Mouse (Mus musculus) adrenal gland, postnatal 36 days (tissue): ENCODE measurements around the gene Olfr1414. TPM values are rescaled to one million over a fixed set of nuclear protein-coding genes. Genes with fewer than 3 reads are reported as not detected.
"Not testable (repeated sequence)": the region's sequence is repeated elsewhere in the genome, so short reads cannot be mapped to it uniquely, and the experiment has no call there.

Experiments
- DNase-seq, 2 experiments: peaks; one replicate each; pipeline ENCODE4 v3.0.0; 2021; ENCODE audit warnings: mixed read lengths in 1 of 2
- long read RNA-seq, 2 experiments: library from polyadenylated mRNA; stranded (forward); transcript quantifications; one replicate each; pipeline ENCODE4 v2.0.0; 2021; ENCODE audit warnings: borderline sequencing depth in 2 of 2
- microRNA-seq: library from miRNA; unstranded; fragments of <30 nt; microRNA quantifications from one replicate; pipeline ENCODE4 v1.2.0, GENCODE M21; 2021
- total RNA-seq, 2 experiments: library from RNA; stranded (reverse); gene quantifications; 2 replicates each; pipeline ENCODE4 v1.2.3; 2021

Olfr1414 gene
- under 1 TPM in 1 of 2 experiments, not detected in 1; 0.10 TPM for total RNA-seq
- long read RNA-seq, experiment 1: 0 reads
- long read RNA-seq, experiment 2: 0 reads

DNA sequence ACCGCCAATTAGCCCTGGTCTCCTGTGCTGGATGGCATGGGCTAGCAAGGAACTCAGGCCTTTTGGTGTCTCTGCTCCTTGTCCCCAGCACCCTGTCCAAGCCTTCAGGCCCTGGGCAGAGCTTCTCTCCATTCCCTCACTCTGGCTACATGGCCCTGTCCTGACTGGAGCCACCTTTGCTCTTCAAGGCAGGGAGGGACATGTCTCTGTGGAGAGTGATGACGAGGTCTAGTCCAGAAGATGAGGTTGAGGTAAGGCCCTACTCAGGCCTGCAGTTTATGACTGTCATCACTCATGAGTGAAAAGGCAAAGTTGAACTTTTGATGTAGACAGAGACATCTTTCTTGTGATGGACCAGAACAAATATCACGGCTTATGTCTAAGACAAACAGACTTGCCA, at the start of gene Olfr1414:
TSS of gene Olfr1414 (minus strand) at position 101 of the 400 bp plus-strand sequence.
- DNase-seq: no peak

DNA sequence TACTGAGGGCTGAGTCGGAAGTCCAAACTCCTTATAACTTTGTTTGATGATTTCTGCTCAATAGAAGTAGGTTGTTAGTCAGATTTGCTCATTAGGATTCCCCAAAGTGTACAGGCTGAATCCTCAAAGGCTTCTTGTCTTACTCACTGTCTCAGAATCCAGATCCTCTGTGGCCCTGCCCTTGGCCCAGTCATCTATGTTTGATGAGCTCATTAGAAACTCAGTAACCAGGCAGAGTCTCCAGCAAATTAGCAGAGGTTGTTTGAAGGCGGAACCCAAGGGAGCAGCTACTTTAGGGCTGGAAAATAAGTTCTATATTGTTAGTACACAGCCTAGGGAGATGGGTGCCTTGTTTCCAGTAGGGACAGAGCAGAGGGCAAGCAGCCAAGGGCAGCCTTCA, 27.5 kb upstream of the Olfr1414 start:
- DNase-seq: peak; percentile 13 to 22

DNA sequence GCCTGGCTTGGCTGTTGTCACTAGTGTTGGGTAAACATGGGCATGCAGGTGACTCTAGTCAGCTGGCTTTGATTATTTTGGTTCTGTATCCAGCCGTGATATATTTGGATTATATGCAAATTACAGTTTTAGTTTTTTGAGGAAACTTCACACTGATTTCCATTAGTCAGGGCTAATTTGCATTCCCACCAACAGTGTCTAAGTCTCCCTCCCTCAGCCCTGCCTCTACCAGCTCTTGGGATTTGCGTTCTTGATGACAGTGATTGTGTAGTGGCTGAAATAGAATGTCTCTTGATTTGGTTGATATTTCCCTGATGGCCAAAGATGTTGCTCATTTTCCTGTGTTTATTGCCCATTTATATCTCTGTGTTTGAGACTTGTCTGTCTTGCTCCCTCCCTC, 20.6 kb upstream of the Olfr1414 start:
- DNase-seq: no peak

DNA sequence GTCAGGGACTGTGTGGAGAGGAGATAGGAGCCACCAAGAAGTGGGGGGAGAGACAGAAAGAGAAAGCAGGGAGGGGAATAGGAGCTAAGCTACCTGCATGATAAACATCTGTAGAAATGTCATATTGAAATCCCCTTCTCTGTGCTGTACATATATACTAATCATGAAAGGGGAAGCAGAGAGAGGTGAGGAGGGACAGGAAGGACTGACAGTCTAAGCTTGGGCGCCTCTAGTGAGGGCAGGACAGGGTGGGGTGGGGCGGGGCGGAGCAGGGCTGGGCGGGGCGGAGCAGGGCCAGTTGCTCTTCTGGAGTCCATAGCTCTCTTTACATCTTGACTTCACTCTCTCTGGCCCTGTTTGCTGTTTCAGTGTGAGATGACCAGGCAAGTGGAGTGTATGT, 18.5 kb upstream of the Olfr1414 start:
- DNase-seq: no peak

DNA sequence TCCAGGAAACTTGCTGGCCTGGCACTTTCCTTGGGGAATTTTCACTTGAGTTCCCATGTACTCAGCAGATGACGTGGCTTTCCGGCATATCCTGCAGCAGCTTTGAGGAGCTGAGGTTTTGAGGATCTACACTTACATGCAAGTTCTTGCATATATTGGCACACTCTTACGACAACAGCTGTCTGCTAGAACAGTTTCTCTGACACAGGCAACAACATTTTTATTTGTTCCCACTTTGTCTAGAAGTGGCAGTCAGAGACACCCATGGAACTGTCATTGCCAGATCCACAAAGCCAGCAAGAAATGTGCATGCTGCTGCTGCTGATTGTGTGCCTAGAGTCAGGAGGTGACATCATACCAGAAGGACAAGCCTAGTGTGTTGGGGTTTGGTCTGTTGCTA, 5.3 kb upstream of the Olfr1414 start:
- no peak for DNase-seq

DNA sequence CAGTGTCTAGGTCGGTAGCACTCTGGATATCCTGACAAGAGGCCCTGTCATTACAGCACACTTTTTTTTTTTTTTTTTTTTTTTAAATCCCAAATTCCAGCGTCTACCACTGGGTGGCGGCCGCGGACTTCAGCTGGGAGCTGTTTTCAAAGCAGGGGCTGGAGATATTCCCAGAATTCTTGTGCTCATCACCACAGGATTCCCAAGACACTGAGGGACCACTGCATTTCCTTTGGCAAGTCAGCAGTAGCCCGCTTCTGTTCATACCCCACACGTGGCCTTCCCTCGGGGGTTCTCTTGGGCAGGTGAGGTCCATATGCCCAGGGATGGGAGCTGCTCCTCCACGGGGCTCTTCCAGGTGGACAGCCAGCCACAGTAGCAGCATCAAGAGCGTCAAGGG, 2.9 kb upstream of the Olfr1414 start:
- peak; percentile 25 to 50 for DNase-seq

DNA sequence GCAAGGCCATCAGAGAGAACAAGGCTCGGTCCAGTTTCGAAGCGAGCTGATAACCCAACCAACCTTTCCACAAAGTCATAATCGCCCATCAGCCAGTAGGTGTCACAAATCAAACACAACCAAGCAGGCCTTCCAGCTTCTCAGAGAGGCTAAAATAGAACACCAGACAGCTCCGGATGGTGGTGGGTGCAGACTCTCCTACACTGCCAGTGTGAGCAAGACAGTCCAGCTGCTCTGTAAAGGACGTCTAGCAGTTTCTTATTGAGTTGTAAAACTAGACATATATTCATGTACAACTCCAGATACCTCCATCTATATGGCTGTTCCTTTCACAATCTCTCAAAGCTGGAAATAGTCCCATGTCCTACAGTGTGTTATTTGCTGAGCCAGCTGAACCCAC, 585 bp upstream of the Olfr1414 start:
- DNase-seq: no peak

DNA sequence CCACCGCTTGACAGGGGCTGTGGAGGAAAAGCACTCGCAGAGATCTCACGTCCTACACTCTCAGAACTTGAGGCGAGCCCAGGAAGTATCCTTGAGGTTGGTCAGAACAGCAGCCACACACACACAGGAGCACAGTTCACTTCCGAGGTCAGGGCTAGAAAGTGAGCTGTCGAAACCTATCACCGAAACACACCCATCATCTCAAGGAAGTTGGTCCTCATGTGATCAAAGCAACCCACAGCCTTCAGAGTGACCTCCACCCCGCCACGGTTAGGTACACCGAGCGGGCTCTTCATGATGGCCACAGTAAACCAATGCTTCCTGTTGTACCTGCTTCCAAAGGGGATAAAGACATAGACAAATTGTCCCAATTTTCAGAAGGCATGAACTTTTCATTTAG, 3.1 kb downstream of the Olfr1414 start:
- DNase-seq: peak in 1 of 2 experiments; percentile 2

DNA sequence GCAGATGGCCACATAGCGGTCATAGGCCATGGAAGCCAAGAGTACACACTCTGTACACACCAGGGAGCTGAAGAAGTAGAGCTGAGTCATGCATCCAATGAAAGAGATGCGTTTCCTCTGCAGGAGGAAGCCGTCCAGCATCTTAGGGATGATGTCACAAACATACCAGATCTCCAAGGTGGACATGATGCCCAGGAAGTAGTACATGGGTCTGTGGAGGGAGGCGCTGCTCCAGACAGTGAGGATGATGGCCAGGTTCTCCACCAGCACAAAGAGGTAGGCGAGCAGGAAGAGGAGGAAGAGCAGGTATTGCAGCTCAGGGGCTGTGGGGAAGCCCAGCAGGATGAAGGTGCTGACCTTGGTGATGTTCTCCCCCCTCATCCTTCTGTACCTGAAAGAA, 6.8 kb downstream of the Olfr1414 start:
- DNase-seq: not testable (repeated sequence)

DNA sequence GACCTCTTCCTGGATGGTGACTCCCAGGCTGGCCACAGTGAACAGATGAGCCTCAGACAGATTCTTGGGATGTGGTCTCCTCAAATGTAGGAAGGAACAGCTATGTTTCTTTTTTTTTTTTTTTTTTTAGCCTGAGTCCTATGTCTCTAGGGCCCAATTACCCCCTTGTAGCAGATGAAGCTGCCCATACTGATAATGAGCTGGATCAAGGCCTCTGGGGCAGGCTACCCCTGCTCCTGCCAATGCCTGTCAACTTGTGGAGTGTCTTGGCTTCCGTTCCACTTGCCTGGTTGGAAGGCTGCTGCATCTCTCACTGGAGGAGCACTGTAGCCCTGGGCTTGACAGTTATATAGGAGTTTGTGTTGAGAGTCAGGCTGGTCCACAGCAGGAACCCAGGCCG, 22.5 kb downstream of the Olfr1414 start, which contains the start of gene Olfr1415:
TSS of gene Olfr1415 (minus strand) at position 101 of the 400 bp plus-strand sequence.
- DNase-seq: no peak

DNA sequence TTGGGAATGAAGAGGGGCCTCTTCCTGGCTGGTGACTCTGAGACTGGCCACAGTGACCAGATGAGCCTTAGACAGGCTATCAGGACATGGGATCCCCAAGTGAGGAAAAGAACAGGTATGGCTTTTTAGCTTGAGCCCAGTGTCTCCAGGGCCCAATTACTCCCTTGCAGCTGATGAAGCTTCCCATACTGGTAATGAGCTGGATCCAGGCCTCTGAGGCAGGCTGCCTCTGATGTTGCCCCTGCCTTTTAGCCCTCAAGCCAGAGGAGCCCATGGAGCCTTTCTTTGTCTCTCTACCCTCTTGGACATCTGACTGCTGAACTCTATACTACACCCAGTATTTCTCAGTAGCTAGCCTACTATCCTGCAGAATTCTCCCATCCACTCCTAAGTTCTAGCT, 33.4 kb downstream of the Olfr1414 start, which contains the start of gene Olfr1416:
TSS of gene Olfr1416 (minus strand) at position 101 of the 400 bp plus-strand sequence.
- DNase-seq: no peak

DNA sequence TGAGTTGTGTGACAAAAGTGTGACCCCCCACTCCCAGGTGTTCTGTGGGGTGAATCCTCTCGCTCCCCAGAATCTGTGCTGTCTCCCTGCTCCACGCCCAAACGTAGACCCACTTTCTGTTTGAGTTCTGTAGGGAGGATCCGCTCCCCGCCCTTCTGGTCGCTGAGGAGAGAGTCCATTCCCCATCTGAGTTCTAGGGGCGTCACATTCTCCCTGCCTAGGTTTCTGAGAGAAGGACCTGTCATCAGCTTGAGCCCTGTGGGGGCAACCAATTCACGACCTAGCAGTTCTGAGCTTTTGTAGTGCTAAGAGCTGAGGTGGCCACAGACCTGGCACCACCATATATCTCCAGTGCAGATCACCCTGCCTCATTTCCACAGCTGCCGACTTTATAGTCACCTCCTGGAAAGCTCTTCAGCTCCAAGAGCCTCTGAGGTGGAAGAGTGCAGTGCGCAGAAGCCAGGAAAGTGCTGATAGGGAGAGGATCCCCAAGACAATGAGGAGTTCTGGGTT, 44.3 kb downstream of the Olfr1414 start:
- no peak for DNase-seq

DNA sequence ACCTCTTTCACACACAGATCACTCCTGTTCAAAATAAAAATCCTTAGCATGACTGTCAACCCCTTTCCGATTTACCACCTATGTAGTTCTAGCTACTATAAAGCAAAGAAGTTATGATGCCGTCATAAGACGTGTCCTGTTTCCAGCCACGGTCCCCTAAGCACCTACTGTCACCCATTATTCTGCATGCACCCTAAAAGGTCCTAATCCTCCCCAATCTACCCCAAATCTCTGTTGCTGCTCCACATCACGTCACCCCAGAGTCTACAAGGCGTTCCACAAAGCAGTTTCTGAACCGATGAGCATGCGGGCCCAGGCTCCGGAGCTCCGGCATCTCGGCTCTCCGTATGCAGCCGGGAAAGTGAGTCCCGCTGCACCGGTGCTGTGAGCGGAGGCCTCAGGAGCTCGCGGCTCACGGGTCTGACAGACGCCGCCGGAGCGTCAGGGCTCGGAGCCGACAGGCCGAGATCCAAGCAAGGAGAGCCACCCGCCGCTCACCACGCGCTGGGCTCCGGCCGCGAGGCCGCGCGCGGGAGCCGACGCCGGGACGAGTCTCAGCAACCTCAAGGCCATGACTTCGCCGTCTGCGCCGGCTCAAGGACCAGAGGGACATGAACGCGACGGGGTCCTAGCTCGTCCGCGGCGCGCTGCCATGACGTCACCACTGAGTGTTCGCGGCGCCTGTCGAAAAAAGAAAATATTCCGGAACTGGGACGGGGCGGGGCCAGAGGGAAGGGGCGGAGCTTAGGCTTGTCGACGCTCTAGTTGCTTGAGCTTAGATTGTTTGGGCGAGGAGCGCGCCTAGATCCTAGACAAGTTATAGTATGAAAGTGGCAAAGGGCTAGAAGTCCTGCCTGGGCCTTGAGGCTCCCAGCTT, 45.1 kb downstream of the Olfr1414 start, which contains the start of gene Ndufa10:
TSS of gene Ndufa10 (minus strand) at position 696 of the 877 bp plus-strand sequence.
- DNase-seq: peak; percentile 94 to 96

DNA sequence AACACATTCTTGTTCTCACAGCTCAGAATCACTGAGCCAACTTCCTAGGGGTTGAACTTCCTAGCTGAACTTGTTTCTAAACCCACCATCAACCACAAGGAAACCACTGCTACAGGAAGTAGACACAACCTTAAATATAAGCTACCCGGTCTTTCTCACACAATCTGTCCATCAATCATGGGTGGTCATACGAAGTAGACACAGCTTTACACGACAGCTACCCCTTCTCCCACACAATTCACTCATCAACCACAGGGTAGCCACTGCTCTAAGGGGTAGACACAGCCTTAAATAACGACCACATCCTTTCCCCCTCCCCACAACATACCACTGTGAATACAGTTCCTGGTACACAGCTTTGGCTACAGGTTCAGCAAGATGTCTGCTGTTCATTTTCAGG, 49.6 kb downstream of the Olfr1414 start:
- DNase-seq: no peak

DNA sequence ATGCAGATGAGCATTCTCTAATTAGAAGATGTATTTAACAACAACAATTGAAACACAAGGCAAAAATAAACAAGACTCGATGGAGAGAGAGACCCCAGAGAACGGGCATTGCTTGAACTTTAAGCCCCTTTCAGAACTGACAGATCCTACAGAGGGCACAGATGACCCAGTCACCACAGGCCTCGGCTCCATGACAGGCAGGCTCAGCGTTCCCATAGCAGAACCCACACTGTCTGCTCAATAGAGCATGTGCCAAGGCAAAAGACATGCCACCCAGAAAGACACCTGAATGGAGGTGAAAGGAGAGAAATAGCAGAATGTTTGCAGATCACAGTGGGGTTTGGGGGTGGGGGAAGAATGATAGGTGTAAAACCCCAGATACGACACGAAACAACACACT, 60.0 kb downstream of the Olfr1414 start:
- no peak for DNase-seq

DNA sequence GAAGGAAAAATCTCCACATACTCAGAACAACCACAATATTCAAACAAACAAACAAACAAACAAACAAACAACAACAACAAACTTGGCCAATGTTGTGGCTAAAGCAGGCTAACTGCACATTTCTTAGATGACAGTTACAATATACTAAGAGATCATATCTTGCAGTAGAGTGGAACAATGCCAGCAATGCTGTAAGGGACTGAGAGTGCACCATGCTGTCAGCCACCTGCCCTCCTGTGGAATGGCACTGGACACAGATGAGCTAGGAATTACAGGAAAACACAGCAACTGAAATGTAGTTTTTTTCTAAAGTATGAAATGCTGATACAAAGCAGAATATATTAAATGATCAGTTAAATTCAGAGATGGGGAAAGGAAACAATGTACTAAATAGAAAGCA, 60.7 kb downstream of the Olfr1414 start:
- no peak for DNase-seq

Small RNAs within 50 kb of the gene (microRNA-seq; reads per million reads assigned to microRNA genes)
- gene Mir6900: 1.5 reads per million

Other genes starting within 250 kb of the Olfr1414 start
- 100 to 1,000 TPM; 385 to 397 TPM for gene Ndufa10, start 44.8 kb downstream of the Olfr1414 start, total RNA-seq
- gene Olfr1416, start 33.5 kb downstream of the Olfr1414 start, total RNA-seq: not detected
- not detected for gene Olfr1415, start 22.6 kb downstream of the Olfr1414 start, total RNA-seq
- gene Olfr1413, start 52.7 kb upstream of the Olfr1414 start, total RNA-seq: not detected
- not detected for gene Olfr1412, start 67.1 kb upstream of the Olfr1414 start, total RNA-seq
- gene Olfr1411, start 75.8 kb upstream of the Olfr1414 start, total RNA-seq: not detected
- gene Olfr1410, start 87.1 kb upstream of the Olfr1414 start, total RNA-seq: not detected
- gene Olfr12, start 99.1 kb upstream of the Olfr1414 start, total RNA-seq: not detected
- gene Cops9, start 123.3 kb upstream of the Olfr1414 start, total RNA-seq: 100 to 1,000 TPM; 332 to 335 TPM
- gene Otos, start 130.2 kb upstream of the Olfr1414 start, total RNA-seq: not detected